8 mouse cellular contexts compared by ENCODE assay signal in the genomic region with DNA sequence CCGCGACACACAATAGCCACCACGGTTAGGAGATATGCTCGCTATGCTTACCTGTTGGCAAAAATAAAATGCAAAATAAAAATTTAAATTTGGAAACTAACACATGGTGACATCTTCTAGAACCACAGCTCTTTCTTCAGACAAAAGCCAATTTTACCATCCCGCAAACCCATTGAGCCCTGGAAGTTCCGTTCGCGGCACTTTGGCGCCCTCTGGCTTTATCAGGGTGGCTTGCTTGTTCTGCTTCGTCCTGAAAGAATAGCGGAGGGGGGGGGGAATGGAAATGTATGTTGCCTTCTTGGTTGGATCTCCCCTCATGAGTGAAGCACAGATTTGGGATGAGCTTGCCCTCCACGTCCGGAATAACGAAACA. TPM values are rescaled to one million over a fixed set of nuclear protein-coding genes. Genes with fewer than 3 reads are reported as not detected.
DNase-seq lines count a peak whose midpoint lies in the region; ATAC-seq and TF ChIP-seq lines count a peak whose summit lies in the region.

No protein-coding gene starts in this region.

- H3K9me3 ChIP-seq in hindbrain, embryonic 16.5 days (ENCODE audit: control insufficient read depth, low read length), result no peaks in the 10 kb centered on the region

- peak; percentile 95 for TF ChIP-seq CTCF in Patski (IDR thresholded peaks at IDR 0.05)

- H3K27me3 ChIP-seq in Patski, result no peaks in the 10 kb centered on the region
- no peaks in the 10 kb centered on the region for H3K27me3 ChIP-seq in hindbrain, embryonic 16.5 days (replicated peaks; ENCODE audit: control insufficient read depth, insufficient read depth, low read length)

- in situ Hi-C loops in Patski (cut with MboI; ENCODE audit: low pct_unique_long_range_greater_than_20kb), result loop anchor here (5.0 to 10.0 kb wide), 4 partner anchors 260 to 822 kb away; no protein-coding TSS in a partner anchor

- POLR2A ChIA-PET in Patski (lab: Charles Lee), result no interaction called here

- H3K9ac ChIP-seq in hindbrain, embryonic 16.5 days (ENCODE audit: low read depth, low read length), result peak overlapping the region; percentile 100

- WGBS in hindbrain, embryonic 16.5 days, result 0% methylated on average over 14 of the region's 14 CpGs

- H3K4me2 ChIP-seq in hindbrain, embryonic 16.5 days (ENCODE audit: low read length), result peak overlapping the region; percentile 66

- H3K4me1 ChIP-seq in hindbrain, embryonic 16.5 days (ENCODE audit: control insufficient read depth, insufficient read depth, low read depth, low read length), result peaks cover 19% of the 10 kb centered on the region

- peak overlapping the region; percentile 97 for H3K4me3 ChIP-seq in hindbrain, embryonic 16.5 days (ENCODE audit: low read length)

- H3K27ac ChIP-seq in hindbrain, embryonic 16.5 days (ENCODE audit: low read depth, low read length), result peak overlapping the region; percentile 100

- peak; percentile 61 for ATAC-seq in Patski
- peak; percentile 31 for ATAC-seq in hindbrain, embryonic 16.5 days

- no peaks in the 10 kb centered on the region for H3K36me3 ChIP-seq in hindbrain, embryonic 16.5 days (ENCODE audit: control insufficient read depth, insufficient read depth, low read length)

- CTCF ChIA-PET in Patski (lab: Charles Lee), result interaction anchor here (0.7 to 5.3 kb wide), 16 partner anchors 9 to 938 kb away, joined by 3 to 46 read pairs (median 3); no protein-coding TSS in a partner anchor

- no peak for DNase-seq in Patski (ENCODE audit: low read depth, low spot score)
- DNase-seq in cerebellum, postnatal 14 days, result peak; percentile 94 to 95
- DNase-seq in gastrocnemius, adult 18-20 months (ENCODE audit: low spot score), result peak; percentile 81
- peak; percentile 91 to 94 for DNase-seq in left cerebral cortex, adult 18-20 months (ENCODE audit: low spot score in 2 of 2)
- peak; percentile 83 to 89 for DNase-seq in lung, postnatal 4 days
- peak; percentile 88 for DNase-seq in retina, postnatal 7 days (ENCODE audit: low read depth, low spot score)
- peak; percentile 72 to 81 for DNase-seq in urinary bladder, adult 18-20 months (ENCODE audit: low spot score in 2 of 2)

RNA-seq across cellular contexts. Expression of a gene that starts 1.2 kb away (rescaled TPM):
- 113 TPM for polyA plus RNA-seq in Patski (2021)
- 1 to 10 TPM in 1 of 2 experiments, under 1 TPM in 1; 0.71 to 1.9 TPM for total RNA-seq in gastrocnemius, adult 18-20 months (2021)
- polyA plus RNA-seq in hindbrain, embryonic 16.5 days (2015; fragmentation: Nextera tagmentation; extraction: Ambion mirVana), result 148 and 150 TPM in 2 replicates
- total RNA-seq in left cerebral cortex, adult 18-20 months (2021), result 100 to 1,000 TPM; 630 to 642 TPM

Comparison
In these comparisons a context has a peak if more than half of its experiments do, and no peak if none do; other contexts are left out.
1. RNA of a gene that starts 1.2 kb away (total RNA-seq): 630 to 642 TPM in left cerebral cortex, adult 18-20 months; 0.71 to 1.9 TPM in gastrocnemius, adult 18-20 months; every median in the first group is over 100 times any median in the second.